Mouse (Mus musculus) kidney, adult 8-10 months (tissue): Measurements from ENCODE around the gene Rph3al.

ENCODE experiments used
- DNase-seq, 2 experiments: peaks; one replicate each; pipeline ENCODE4 v3.0.0; 2022

Gene Rph3al

DNA sequence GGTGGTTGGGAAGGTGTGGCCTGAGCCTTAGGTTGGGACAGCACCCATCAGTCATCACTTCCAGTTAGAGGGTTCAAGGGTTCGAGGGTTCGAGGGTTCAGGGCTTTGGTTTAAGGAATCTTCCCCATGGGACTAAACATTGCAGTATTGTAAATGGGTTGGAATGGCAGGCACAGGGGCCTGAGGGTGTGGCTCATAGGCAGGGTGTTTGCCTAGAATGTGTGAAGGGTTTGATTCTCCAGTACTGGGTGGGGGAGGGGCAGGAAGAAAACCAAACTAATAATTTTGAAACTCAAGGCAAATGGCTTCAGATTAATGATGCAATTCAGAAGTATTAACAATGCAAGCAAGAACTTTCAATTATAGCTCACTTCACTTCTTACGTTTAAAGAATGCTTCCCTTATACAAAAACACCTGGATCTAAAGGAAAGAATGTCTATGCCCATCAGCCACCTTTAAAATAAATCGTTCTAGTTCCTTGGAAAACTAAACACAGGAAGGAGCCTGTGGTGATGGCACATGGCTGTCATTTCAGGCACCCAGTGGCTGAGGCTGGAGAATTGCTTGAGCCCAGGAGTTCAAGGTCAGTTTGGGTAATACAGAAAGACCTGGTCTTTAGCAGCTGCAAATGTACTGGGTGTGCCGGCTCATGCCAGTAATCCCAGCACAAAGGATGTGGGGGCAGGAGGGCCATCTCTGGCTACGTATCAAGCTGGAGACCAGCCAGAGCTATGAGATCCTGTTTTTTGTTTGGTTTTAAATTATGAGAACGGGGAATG, 136.3 kb downstream of the Rph3al start:
- DNase-seq = no peak

GRCm38 (mm10) chr11:75801369-75801768, 136.9 kb downstream of the Rph3al start:
- DNase-seq = no peak

- DNase-seq = no peak
Measured at GRCm38 (mm10) chr11:75796536-75797246, 141.5 kb downstream of the Rph3al start.

- DNase-seq = no peak
Measured at GRCm38 (mm10) chr11:75796029-75796445, 142.2 kb downstream of the Rph3al start, which contains the start of gene Doc2b. TSS of gene Doc2b (minus strand) at chr11:75796049.

- DNase-seq = no peak
Measured at GRCm38 (mm10) chr11:75795321-75795636, 142.9 kb downstream of the Rph3al start.

- no peak for DNase-seq
Measured at GRCm38 (mm10) chr11:75794602-75795320, 143.5 kb downstream of the Rph3al start.

GRCm38 (mm10) chr11:75793351-75793750, 144.9 kb downstream of the Rph3al start:
- no peak for DNase-seq

DNA sequence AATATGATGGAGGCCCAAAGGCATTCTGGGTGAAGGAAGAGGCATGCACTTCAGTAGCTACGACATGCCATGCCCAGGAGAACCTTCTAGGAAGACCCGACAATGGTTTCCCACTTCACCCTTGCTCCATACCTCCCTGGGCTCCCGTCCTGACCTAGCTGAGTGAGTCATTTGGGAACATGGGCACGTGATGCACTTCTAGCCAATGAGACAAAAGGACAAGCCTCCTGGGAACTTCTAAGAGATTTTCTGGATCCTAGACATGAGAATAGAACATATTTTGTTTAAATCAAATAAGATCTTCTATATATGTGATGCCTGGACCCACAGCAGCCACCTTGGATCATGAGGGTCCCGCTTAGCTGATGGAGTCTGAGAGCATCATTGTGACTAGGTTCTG, 145.7 kb downstream of the Rph3al start:
- DNase-seq = no peak

- peak; percentile 28 to 47 for DNase-seq
Measured at GRCm38 (mm10) chr11:75785897-75786296, 152.3 kb downstream of the Rph3al start.

- DNase-seq = no peak
Measured at GRCm38 (mm10) chr11:75783799-75784198, 154.4 kb downstream of the Rph3al start.

GRCm38 (mm10) chr11:75781919-75782318, 156.3 kb downstream of the Rph3al start:
- DNase-seq = peak; percentile 78 to 85
